Mouse (Mus musculus) intestine, postnatal 0 days (tissue): ENCODE measurements around the gene Cd24a. TPM values are rescaled to one million over a fixed set of nuclear protein-coding genes. Genes with fewer than 3 reads are reported as not detected.

ENCODE experiments used
- ATAC-seq: fragments of 200-750 bp; cut with Nextera tagmentation; 2 replicates; pipeline ENCODE4 v1.8.0; 2017; ENCODE audit warnings: mild to moderate bottlenecking, moderate TSS enrichment, moderate library complexity
- H3K27ac ChIP-seq: fragments of 300-500 bp; sonication (generic); 2 replicates; pipeline ENCODE4 v1.5.1; 2014; ENCODE audit warnings: mild to moderate bottlenecking, low read depth, low read length, moderate library complexity
- H3K27me3 ChIP-seq: fragments of 300-500 bp; sonication (generic); replicated peaks from 2 replicates; pipeline ENCODE4 v1.6.1; 2014; ENCODE audit warnings: low read length, mixed read lengths; ENCODE audit not compliant: control insufficient read depth, insufficient read depth
- H3K36me3 ChIP-seq: fragments of 300-500 bp; sonication (generic); 2 replicates; pipeline ENCODE4 v1.6.1; 2014; ENCODE audit warnings: mild to moderate bottlenecking, moderate library complexity; ENCODE audit not compliant: control insufficient read depth, insufficient read depth
- H3K4me1 ChIP-seq: fragments of 300-500 bp; sonication (generic); replicated peaks from 2 replicates; pipeline ENCODE4 v1.6.1; 2014; ENCODE audit warnings: antibody characterized with exemption, low read length, mixed read lengths; ENCODE audit not compliant: control insufficient read depth, insufficient read depth
- H3K4me2 ChIP-seq: fragments of 300-500 bp; sonication (generic); replicated peaks from 2 replicates; pipeline ENCODE4 v1.6.1; 2014; ENCODE audit warnings: low read depth, mild to moderate bottlenecking, moderate library complexity
- H3K4me3 ChIP-seq: fragments of 300-500 bp; sonication (generic); 2 replicates; pipeline ENCODE4 v1.5.1; 2014; ENCODE audit warnings: low read depth, low read length
- H3K9ac ChIP-seq: fragments of 300-500 bp; sonication (generic); 2 replicates; pipeline ENCODE4 v1.6.1; 2014; ENCODE audit warnings: mild to moderate bottlenecking, low read depth, low read length
- H3K9me3 ChIP-seq: fragments of 300-500 bp; sonication (generic); 2 replicates; pipeline ENCODE4 v1.6.1; 2016; ENCODE audit warnings: mixed run types; ENCODE audit not compliant: control insufficient read depth
- CTCF ChIP-seq: sonication (generic); IDR thresholded peaks from 2 replicates; pipeline ENCODE4 v1.5.1; 2016; ENCODE audit warnings: low read depth, mild to moderate bottlenecking, control low read depth, antibody characterized with exemption, moderate library complexity
- WGBS: fragments of 180-500 bp; shearing (Covaris S2); extraction: QIAGEN DNeasy Blood & Tissue Kit; methylation state at CpG from one replicate; pipeline ENCODE4 v1.1.7; 2014; 5-methylcytosine and 5-hydroxymethylcytosine counted together
- polyA plus RNA-seq: library from polyadenylated mRNA; unstranded; fragments of >200 nt; fragmentation: Nextera tagmentation; extraction: Ambion mirVana; gene quantifications from 2 replicates; pipeline ENCODE4 v1.2.1, GENCODE M21; 2015

Gene Cd24a
- polyA plus RNA-seq, 1 experiment from 2014 or later = 91.9 TPM

DNA sequence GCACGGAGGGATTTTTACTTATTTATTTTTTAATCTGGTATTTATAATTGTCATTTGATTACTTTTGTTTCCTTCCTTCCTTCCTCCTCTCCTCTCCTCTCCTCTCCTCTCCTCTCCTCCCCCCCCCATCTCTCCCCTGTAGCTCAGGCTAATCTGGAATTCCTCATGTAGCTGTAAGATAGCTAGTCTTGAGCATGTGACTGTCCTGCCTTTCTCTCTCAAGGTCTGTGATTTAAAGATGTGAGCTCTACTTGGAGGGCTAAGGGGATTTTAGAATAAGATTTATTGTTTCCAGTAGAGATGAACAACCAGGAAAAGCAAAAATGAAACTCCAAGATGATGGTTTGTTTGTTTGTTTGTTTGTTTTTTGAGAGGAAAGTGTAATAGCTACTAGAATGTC is 23.0 kb downstream of the Cd24a start:
- no peaks in the 10 kb centered on the region for H3K4me1 ChIP-seq
- H3K4me2 ChIP-seq = 0 out of 2 replicates have a peak overlapping the region, but pooled peaks have one; percentile 17
- no peak overlapping the region for H3K9ac ChIP-seq
- ATAC-seq = no peak
- H3K27me3 ChIP-seq = no peaks in the 10 kb centered on the region
- no peak overlapping the region for H3K27ac ChIP-seq
- H3K4me3 ChIP-seq = no peak overlapping the region
- no peak for TF ChIP-seq CTCF
- WGBS = 71% methylated on average over 1 of the region's 1 CpGs
- no peaks in the 10 kb centered on the region for H3K9me3 ChIP-seq
- no peaks in the 10 kb centered on the region for H3K36me3 ChIP-seq

DNA sequence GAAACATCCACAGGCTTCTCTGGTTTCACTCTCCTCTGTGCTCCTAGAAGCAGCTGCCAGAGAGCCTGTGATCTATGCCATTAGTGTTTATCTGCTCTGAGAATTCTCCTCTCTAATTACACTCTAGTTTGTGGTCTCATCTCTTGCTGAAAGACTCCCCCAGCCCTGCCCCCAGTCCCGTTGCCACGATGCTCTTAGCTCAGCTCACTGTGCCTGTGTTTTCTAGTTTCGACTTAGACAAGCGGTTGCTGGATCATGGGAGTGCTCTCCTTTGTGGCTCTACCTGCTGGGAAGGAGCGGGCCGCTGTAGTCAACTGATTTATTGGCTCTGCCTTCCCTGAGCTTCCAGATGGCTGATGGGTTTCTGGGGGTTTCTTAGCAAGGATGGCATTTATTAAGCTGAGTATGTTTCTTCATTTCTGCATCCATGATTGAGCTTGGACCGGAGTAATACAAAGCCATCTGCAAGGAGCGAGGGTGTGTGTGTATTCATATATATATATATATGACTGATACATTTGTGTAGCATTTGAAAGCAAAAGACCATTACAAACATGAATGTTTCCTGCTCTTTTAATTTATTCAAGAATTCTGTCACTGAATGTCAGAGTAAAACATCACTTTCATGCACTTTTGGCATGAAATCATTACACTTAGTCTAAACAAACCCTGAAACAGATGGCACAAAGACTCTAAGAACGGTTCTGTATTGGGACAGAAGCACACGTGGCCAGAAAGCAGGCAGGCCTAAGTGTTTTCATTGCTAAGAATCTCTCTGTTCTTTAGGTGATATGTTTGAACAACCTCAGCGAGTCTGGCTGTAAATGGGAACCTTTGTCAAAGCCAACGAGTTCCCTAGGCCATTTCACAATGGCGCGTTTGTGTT is 23.7 kb downstream of the Cd24a start:
- no peak for TF ChIP-seq CTCF
- Histone ChIP-seq H3K36me3 (no peaks in the 10 kb centered on the region), H3K4me1 (no peaks in the 10 kb centered on the region), H3K9me3 (no peaks in the 10 kb centered on the region), H3K27ac (no peak overlapping the region), H3K9ac (no peak overlapping the region), H3K4me2 (0 out of 2 replicates have a peak overlapping the region, but pooled peaks have one; percentile 17), H3K4me3 (no peak overlapping the region), H3K27me3 (no peaks in the 10 kb centered on the region)
- no peak for ATAC-seq
- WGBS = 36% methylated on average over 14 of the region's 14 CpGs

- no peak overlapping the region for H3K27ac ChIP-seq
- no peak for ATAC-seq
Measured at GRCm38 (mm10) chr10:43603975-43604686, 26.0 kb downstream of the Cd24a start.

DNA sequence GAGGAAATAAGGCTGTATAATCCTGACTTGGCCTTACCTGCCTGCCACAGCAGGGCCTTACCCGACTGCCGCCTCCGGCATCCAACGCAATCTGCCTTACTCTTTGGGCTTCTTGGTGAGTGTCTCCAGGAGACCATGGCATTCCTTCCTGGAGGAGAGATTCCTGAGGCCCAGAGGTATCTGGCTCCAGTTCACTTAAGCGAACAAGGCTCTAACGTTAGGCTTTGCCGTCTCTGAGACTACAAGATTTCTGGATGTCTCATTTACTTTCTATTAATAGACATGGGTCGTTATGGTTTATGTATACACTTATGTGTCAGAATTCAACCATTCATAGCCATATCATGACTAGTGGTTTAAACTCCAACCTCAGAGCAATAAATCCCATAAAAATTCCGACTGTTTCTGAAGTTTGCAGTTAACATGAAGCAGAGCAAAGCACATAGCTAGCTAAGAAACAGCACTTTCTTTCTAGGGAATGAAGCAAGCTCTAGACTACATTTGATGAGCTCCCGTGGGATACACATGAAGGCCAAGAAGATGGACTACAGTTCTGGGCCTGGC is 26.7 kb downstream of the Cd24a start:
- H3K4me2 ChIP-seq = no peak overlapping the region
- TF ChIP-seq CTCF = no peak
- H3K4me1 ChIP-seq = no peaks in the 10 kb centered on the region
- no peak overlapping the region for H3K9ac ChIP-seq
- no peaks in the 10 kb centered on the region for H3K9me3 ChIP-seq
- no peaks in the 10 kb centered on the region for H3K27me3 ChIP-seq
- no peak for ATAC-seq
- no peak overlapping the region for H3K27ac ChIP-seq
- WGBS = 48% methylated on average over 10 of the region's 10 CpGs
- H3K36me3 ChIP-seq = no peaks in the 10 kb centered on the region
- no peak overlapping the region for H3K4me3 ChIP-seq

More at GRCm38 (mm10) chr10:43603975-43604686, 26.0 kb downstream of the Cd24a start:
- H3K4me3 ChIP-seq = no peak overlapping the region
- 90% methylated on average over 4 of the region's 4 CpGs for WGBS
- no peaks in the 10 kb centered on the region for H3K27me3 ChIP-seq
- H3K4me2 ChIP-seq = no peak overlapping the region
- H3K4me1 ChIP-seq = no peaks in the 10 kb centered on the region
- H3K9me3 ChIP-seq = no peaks in the 10 kb centered on the region
- no peak overlapping the region for H3K9ac ChIP-seq
- H3K36me3 ChIP-seq = no peaks in the 10 kb centered on the region
- no peak for TF ChIP-seq CTCF

- 78% methylated on average over 7 of the region's 7 CpGs for WGBS
- Histone ChIP-seq H3K27ac (no peak overlapping the region), H3K4me2 (no peak overlapping the region), H3K9me3 (no peaks in the 10 kb centered on the region), H3K9ac (no peak overlapping the region), H3K36me3 (no peaks in the 10 kb centered on the region), H3K4me3 (no peak overlapping the region), H3K27me3 (no peaks in the 10 kb centered on the region), H3K4me1 (no peaks in the 10 kb centered on the region)
- no peak for TF ChIP-seq CTCF
- ATAC-seq = no peak
Measured at GRCm38 (mm10) chr10:43605901-43606300, 27.8 kb downstream of the Cd24a start.

- Histone ChIP-seq H3K27ac (no peak overlapping the region), H3K9me3 (no peaks in the 10 kb centered on the region), H3K27me3 (no peaks in the 10 kb centered on the region), H3K9ac (no peak overlapping the region), H3K4me1 (no peaks in the 10 kb centered on the region), H3K36me3 (no peaks in the 10 kb centered on the region), H3K4me3 (no peak overlapping the region), H3K4me2 (no peak overlapping the region)
- ATAC-seq = no peak
- no peak for TF ChIP-seq CTCF
- WGBS = 90% methylated on average over 5 of the region's 5 CpGs
Measured at GRCm38 (mm10) chr10:43609507-43609906, 31.4 kb downstream of the Cd24a start.
